Mouse (Mus musculus) erythroid progenitor cell, adult 5-6 weeks (primary cell): Measurements from ENCODE around the gene Capn9. TPM values are rescaled to one million over a fixed set of nuclear protein-coding genes. Genes with fewer than 3 reads are reported as not detected.
A peak's percentile ranks its signal among the peaks of the same experiment; 100 is the strongest.

ENCODE experiments used
- ATAC-seq: replicated peaks from 2 replicates; pipeline ENCODE4 v1.8.0; 2016; ENCODE audit warnings: moderate number of reproducible peaks, mild to moderate bottlenecking, moderate TSS enrichment, inconsistent platforms; ENCODE audit not compliant: poor library complexity, low FRiP score, severe bottlenecking
- total RNA-seq, 2 experiments: library from RNA; stranded (forward) in 1 of 2; stranded (reverse) in 1 of 2; fragments of 150-400 nt in 1 of 2; fragments of 186-747, 209-891 nt in 1 of 2; gene quantifications; 2 replicates each; pipeline versions ENCODE4 v1.2.3 to v1.2.4; 2015 to 2017; ENCODE audit warnings: low replicate concordance in 2 of 2

Capn9 gene
- total RNA-seq, 2 experiments from 2014 or later = not detected

- ATAC-seq = no peak
Measured at GRCm38 (mm10) chr8:124633001-124633703, 57.2 kb downstream of the Capn9 start.

GRCm38 (mm10) chr8:124634411-124635246 is 58.7 kb downstream of the Capn9 start:
- no peak for ATAC-seq

GRCm38 (mm10) chr8:124635247-124635502 is 59.3 kb downstream of the Capn9 start:
- ATAC-seq = no peak

GRCm38 (mm10) chr8:124641599-124641998 is 65.7 kb downstream of the Capn9 start:
- no peak for ATAC-seq

DNA sequence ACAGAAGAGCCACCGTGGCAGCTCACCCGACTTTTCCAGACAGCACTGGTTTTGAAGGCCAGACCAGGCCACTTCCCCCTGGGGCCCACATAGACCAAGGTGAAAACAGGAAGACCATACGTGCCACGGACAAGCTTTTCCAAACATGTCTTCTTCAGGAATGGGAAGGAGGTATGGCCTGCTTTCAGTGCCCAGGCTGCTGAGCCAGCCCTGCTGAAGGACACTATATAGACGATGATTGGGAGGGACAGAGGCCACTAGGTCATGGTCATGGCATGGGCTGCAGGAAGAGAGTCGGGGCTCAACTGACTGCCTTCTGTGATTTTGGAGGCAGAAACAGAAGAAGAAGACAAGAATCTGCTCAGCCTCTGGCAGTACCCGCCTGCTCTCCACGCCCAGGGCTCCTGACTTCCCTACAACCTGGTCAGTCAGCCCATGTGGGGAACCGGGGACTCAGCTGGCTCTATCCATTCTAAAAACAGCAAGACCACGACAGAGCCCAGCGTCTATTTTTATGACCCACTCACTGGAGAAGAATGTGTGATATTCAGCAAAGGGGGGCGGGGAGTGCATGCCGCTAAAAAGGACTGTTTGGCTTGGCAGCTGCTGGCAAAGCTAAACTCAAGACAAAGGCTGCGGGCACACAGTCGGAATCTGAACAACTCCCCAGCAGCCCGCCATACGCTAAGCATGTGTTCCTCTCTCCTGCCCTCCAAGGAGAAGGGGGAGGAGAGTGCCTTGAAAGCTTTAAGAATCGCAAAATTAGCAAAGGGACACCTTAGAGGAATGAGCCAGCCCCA is 67.8 kb downstream of the Capn9 start:
- no peak for ATAC-seq

GRCm38 (mm10) chr8:124648311-124648710 is 72.4 kb downstream of the Capn9 start:
- no peak for ATAC-seq

DNA sequence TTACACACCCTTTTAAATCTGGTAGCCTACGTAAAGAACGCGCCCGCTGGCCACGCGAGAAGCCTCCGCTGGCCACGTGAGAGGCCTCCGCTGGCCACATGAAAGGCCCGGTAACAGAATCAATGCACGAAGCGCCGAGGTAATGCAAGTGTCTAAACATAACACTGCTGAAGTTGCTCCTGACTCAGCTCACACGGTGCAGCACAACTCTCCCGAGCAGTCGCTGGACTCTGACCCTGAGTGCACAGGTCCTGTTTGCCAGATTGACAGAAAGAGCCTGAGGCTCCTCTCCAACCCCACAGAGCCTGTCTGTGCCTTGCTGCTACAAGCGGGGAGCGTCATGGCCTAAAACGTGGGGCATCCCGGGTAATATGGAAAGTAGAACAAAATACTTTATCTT is 75.9 kb downstream of the Capn9 start:
- ATAC-seq = no peak

GRCm38 (mm10) chr8:124652546-124652945 is 76.6 kb downstream of the Capn9 start:
- ATAC-seq = no peak

DNA sequence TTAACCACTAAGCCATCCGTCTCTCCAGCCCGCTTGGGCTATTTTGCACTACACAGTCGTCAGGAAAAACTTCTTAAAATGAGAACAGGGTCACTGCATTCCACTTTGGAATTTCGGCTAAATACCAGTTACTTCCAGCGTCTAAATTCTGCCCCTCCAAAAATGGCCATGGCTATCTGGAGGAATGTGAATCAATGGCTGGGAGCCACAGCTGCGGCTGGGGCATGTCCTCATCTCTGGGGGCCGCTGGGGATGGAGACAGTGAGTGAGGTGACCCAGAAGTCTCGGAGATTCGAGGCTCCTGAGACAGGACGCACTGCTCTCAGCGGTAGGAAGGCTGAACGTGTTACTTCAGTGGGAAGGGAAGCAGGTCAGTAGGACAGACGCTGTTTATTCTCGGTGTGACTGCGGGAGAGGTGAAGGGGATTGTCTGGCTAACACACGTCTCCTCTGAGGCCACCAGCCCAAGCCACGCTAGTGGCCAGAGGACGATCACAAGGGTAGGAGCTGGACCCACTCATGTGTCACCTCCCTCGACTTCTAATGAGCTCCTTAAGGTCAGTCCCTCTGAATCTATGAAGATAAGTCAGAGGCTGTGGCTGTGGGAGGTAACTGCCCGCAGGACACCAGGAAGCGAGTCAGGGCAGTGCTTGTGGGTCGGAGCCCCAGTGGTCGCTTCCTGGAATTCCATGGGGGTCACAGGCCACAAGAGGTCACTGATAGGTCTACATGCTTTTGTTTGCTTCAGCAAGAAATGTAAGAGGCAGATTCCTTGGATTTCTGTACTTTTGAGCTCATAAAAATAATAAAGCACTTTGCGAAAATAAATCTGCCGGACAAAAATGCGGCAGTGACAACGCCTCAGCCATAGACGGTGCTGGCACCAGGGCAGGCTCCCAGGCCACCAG is 77.9 kb downstream of the Capn9 start:
- no peak for ATAC-seq

DNA sequence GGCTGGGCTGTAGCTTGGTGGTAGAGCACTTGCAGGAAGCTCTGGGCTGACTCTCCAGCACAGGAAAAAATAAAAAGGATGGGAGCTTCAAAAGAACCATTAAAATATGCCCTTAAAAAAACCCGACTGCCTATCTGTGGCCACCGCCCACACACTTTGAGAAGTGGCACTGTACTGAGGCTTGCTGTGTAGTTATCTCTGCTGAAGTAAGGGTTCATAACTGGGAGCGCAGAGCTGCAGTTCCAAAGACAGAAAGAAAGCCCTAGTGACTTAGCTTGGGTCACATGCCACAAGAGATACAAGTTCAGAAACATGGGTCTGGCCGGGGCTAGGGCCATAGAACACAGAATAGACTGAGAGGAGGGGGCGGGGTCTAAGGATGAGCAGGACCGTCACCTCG is 82.0 kb downstream of the Capn9 start:
- ATAC-seq = peak; percentile 79

GRCm38 (mm10) chr8:124658415-124658814 is 82.5 kb downstream of the Capn9 start:
- ATAC-seq = peak; percentile 78

DNA sequence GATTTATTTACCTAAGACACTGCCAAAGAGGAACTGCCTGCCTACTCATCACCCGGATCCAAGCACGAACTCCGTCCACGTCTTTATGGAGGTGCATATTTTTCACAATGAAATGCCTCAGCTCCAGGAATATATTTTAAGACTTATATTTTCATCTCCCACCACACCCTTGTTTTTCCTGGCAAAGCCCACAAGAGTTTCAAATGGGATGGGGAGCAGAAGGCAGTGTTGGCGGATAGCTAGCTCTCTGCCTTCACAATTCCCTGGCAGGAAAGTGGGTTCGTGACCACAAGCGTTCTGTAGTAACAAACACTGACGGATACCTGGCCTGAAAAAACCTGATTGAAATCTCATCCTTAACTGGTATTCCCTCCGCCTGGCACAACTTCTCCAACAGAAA is 85.9 kb downstream of the Capn9 start:
- no peak for ATAC-seq

GRCm38 (mm10) chr8:124662446-124663111 is 86.7 kb downstream of the Capn9 start:
- ATAC-seq = no peak

GRCm38 (mm10) chr8:124663112-124663873 is 87.4 kb downstream of the Capn9 start, which contains the start of gene 2310022B05Rik:
Gene 2310022B05Rik, minus strand, starts transcription at chr8:124663369.
- peak; percentile 82 for ATAC-seq

DNA sequence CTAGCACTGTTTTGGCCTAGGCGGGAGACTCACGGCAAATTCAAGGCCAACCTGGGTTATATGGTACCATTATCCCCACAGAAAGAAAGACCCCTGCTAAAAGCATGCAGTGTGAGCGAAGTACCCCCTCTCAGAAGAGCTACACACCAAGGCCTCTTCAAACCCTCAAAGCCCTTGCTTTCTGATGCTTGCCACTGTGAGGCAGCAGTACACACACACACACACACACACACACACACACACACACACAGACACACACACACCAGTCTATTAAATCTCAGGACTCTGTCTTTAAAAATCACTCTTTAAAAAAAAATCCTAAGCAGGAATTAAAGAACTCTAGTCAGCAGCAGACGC is 87.9 kb downstream of the Capn9 start:
- ATAC-seq = no peak

GRCm38 (mm10) chr8:124664414-124664813 is 88.5 kb downstream of the Capn9 start:
- no peak for ATAC-seq
